Mouse (Mus musculus) megakaryocyte, adult 5-6 weeks (primary cell): Measurements from ENCODE around the gene Prss8. TPM values are rescaled to one million over a fixed set of nuclear protein-coding genes. Genes with fewer than 3 reads are reported as not detected.
"Not testable (repeated sequence)": the region's sequence is repeated elsewhere in the genome, so short reads cannot be mapped to it uniquely, and the experiment has no call there.

ENCODE experiments used
- ATAC-seq: 2 replicates; pipeline ENCODE4 v1.8.0; 2016; ENCODE audit warnings: mild to moderate bottlenecking, inconsistent platforms; ENCODE audit not compliant: poor library complexity, severe bottlenecking
- total RNA-seq, 2 experiments: library from RNA; stranded (forward) in 1 of 2; stranded (reverse) in 1 of 2; fragments of 153-499, 151-499 nt in 1 of 2; fragments of 221-1000, 200-1000 nt in 1 of 2; gene quantifications; 2 replicates each; pipeline versions ENCODE4 v1.2.3 to v1.2.4; 2015 to 2017

Prss8 gene
- not detected in 2 replicates for total RNA-seq (2015)
- total RNA-seq (2017) = not detected in 2 replicates

DNA sequence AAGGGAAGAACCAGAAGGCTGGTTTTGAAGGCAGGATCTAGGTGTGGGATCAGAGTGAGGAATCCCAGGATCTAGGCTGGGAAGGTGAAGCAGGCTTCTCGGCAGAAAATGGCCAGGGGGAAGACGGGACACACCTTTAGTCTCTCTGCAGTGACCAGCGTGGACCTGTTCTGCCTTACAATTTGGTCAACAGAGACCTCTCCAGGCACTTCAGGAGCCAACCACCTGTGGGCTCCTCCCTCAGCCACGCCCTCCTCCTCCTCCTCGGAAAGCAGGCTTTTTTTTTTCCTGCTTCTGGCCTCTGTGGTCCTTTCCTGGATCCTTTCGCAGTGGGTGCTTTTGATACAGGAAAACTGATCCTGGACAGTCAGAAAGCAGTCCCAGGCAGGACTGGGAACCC lies at the start of gene Prss8:
Gene Prss8 (minus strand): TSS at position 182 of the 400 bp plus-strand sequence.
- no peak for ATAC-seq

DNA sequence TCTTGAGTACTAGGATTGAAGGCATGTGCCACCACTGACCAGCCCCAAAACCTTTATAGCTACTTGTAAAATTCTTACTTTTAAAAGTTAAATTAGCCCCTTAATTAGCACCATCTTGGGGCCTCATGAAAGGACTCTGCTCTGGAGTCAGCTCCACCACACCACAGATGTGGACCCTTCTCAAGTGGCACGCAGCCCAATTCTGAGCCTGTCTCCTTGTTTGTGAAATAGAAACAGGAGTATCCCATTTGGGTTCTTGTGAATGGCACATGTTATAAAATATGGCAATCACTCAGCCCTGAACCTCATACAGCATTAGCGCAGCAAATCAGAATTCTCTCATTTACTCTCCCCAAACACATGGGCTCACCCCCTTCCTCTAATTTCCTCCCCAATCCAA lies 49.0 kb upstream of the Prss8 start:
- no peak for ATAC-seq

DNA sequence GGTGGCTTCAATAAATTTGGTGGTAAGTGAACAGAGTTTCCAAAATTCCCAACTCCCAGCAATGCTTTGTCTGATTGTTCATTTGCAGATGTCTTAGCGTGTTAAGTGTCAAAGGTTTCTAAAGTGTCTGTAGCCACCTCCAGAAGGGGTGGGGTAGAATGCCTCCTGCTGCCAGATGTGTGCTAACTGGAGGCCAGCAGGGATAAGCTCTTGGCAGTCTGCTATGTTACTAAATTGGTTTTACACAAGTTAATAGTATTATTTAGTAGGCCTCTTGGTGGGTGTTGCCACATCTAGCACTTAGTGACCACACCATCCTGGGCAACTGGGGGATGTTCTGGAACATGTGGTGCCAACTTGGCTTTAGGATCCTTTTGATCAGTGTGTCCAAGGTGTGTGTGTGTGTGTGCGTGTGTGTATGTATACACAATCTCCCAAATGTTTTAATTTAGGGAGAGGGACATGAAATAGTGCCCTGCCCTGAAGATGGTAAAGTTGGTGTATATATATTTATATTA lies 44.6 kb upstream of the Prss8 start:
- ATAC-seq = no peak

DNA sequence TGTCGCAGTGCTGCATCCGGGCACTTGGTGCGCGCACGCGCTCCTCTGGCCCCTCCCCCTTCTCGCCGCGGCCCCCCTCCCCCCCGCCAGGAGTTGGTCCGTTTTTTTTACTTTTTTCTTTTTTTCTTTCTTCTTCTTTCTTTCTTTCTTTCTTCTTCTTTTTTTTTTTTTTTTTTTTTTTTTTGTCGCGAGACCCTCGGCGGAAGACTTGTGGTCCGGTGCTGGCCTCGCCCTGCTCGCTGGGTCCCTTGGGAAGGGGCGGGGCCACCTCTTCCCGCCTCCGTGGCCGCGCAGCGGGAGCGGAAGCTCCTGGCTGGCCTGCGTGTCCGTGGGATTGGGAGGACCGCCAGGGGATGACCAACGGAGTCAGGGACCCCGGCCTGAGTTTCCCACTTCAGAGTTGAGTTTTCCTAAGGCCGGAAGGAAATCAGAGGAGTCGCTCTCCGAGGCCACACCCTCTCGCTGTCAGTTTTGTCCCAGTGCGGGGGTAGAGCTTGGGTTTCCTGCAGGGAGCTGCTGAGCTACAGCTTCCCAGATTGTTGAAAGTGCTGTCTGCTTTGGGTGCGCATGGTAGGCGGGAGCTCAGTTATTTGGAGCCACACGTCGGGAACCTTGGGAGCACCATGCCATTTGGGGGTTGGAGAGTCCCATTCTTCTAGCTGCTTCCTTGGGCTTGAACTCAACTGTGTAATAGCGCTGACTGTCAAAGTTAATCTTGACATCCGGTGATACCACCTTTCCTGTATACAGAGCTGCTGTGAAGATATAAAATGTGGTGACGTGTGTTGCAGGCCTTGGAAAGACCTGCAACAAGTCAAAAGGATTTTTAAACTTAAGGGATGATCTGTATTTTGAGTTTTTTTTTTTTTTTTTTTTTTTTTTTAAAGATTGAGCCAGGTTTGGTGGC lies 38.3 kb upstream of the Prss8 start:
- peak; percentile 25; the same call in 1 of the 2 replicates for ATAC-seq

DNA sequence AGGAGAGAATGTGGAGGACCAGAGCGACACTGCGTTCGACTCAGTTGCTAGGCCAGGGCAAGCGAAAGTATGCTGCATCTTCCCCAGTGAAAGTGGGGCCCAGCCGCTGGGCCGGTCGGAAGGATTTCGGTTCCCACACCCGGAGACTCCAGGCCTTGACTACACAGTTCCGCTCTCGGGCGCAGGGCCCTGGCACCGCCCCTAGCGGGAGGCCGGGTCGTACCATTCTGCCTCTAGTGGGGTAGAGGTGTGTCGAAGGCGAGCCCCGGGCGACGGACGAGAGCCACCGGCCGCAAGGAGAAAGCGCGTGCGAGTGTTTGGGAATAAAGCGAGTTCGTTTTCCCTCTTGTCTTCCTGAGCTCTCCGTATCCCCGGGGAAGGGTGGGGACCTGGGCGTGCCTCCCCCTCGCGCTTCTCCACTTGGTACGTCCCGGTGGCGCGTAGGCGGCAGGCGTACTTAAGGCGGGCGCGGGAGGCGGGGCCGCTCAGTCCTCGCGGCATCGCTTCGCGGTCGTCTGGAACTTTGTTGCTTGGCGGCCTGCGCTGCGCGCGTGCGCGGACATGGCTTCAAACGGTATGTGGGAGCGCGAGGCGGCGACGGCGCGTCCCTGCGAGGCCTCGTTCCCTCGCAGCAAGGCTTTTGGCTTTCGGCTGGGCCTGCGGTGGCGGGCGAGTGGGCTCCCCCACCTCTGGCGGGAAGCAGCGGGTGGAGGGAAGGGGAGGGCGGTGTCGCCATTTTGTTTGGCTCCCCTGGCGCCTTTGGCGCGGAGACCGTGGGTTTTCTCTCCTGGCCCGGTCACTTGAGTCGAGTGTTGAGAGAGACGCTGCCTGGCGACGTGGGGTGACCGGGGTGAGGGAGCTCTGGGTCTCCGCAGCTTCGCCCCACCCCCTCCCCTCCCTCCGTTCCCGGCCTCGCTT lies 37.4 kb upstream of the Prss8 start, which contains the start of gene Fus:
Gene Fus (plus strand): TSS at position 454 of the 918 bp plus-strand sequence.
- peak; percentile 90 for ATAC-seq

DNA sequence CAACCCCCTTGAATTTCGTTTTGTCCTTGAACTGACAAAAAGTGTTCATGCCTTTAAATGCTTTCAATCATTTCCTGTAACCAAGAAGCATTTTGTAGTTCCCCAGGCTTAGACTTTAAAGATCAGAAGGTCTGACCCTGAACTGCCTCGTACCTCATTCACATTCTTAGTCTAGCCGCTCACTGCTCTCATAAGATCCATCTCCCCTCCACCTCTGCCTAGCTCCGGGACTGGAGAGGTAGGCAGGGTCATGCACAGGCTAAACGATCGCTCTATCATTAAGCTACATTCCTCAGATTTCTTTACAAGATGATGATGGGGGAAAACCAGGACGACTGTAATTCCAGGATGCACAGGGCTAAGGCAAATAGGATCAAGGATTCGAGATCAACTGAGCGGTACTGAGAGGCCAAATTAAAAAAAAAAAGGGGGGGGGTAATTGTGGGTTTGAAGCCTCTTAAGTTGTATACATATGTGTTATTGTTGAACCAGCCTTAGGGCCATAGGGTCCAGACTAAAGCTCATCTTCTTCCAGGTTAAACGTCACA lies 36.5 kb upstream of the Prss8 start:
- ATAC-seq = no peak

DNA sequence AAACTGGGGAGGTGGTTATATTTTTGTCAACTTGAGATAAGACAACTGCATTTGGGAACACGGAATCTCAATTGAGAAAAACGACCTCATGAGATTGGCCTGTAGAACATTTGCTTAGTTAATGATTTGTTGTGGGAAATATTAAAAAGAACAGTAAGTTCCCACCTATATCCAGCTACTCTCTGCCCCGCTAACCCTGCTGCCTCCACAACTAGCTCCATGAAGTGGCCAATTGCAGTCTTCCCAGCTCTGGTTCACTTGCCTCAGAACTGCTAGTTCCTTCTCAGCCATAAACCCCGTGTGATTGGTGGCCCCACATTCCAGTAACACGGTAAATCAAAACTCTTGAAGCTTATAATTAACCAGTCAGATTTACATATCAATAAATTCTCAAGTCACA lies 29.5 kb upstream of the Prss8 start:
- no peak for ATAC-seq

DNA sequence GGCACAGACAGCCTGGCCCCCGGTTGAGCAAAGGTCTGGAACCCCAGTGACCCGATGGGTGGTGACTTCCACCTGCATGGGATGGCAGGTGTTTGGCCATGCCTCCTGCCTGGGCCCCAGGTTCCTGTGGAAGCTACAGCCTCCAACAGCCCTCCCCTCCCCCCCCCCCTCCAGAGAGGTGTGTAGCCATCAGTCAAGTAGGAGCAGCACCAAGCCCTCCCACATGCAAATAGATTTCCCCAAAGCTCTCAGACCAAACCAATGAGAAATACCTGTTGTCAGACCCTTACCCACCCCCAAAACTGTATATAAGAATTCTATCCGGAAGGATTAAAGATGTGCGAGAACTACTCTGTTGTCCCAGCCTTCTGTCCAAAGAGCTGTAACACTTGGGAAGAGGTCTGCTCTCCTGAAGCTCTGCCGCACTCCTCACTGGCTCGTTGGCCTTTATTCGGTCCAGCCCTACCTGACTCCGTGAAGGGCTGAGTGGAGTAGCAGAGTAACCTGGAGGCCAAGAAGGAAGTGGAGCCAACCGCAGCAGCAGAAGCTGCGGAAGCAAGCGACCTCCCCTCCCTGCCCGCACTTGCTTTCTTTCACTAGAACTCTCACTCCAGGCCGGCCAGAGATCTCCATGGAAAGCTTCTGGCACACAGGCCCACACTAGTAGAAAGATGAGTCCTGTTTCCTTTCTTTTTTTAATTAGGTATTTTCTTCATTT lies 23.1 kb upstream of the Prss8 start:
- ATAC-seq = peak; percentile 86

DNA sequence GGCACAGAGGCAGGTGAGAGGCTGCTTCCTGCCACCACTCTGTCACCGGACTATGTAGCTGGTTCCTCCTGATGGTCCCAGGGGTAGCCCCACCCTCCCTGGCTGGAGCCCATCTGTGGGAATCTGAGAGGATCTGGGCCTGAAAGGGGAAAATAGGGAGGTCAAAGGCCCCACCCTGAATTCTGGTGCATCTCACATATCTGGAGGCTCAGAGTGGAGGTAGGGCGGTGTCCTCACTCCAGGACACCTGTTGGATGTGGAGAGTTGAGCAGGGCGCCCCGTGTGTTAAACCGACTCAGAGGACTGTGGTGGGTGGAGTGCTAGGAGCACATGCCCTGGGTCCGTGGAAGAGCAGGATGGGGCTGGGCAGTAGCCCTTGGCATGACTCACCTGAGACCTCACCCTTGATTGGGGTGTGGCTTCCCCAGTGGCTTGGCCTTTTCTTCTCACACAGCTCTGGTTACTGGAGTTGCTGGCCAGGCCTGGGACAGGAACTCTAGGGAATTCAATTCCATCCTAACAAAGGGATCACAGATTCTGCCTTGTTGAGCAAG lies 16.6 kb upstream of the Prss8 start, which contains the start of gene Prss36:
Gene Prss36 (minus strand): TSS at position 256 of the 554 bp plus-strand sequence.
- ATAC-seq = no peak

DNA sequence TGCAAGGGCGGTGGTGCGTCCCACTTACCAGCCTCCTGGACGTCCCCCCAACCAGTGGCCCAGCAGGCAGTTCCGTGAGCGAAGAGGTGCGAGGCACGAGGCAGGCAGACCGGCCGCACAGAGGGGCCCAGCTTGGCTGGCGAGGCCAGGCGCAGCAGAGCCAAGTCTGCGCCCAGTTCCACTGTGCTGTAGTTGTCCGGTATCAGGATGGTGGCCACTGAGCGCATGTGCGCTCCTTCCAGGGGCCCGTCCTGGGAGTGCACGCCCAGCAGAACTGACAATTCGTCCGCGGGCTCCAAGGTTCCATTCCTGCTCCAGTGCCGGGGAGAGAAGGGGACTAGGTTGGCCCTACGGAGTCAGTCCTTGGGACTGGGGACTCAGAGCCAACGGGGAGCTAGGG lies 14.7 kb upstream of the Prss8 start:
- no peak for ATAC-seq

DNA sequence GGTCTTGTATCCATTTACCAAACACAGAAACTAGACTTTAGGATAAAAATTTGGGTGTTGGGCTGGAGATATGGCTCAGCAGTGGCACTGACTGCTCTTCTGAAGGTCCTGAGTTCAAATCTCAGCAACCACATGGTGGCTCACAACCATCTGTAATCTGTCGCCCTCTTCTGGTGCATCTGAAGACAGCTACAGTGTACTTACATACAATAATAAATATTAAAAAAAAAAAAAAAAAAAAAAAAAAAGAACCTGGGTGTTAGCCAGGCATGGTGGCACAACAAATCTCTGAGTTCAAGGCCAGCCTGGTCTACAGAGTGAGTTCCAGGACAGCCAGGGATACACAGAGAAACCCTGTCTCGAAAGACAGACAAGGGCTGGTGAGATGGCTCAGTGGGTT lies 12.2 kb upstream of the Prss8 start:
- not testable (repeated sequence) for ATAC-seq

DNA sequence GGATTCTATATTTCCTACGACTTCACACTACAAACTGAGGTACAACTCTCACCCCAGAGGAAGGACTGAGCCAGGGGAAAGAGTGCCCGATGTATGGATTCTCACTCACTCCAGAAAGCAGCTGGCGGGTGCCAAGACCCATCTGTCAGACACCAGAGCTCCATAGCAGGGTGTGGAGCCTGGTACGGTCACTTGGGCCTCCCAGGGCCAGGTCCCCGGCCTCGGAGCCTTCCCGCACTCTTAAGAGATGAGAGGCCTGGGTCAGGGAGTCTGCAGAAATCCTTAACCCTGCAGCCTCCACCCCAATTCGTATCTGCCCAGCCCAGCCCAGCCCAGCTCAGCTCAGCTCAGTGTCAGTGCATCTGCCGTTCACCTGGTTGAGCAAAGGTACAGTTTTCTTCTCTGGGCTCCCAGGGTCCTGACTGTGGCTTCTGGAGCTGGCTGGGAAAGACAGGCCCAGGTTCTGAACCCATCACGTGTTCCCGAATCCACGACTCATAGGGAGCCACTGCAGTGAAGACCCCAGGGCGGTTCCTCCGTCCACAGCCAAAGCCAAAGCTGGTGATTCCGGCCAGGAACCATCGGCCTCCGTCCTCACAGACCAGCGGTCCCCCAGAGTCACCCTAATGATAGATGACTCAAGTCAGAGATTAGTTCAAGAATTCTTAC lies 6.4 kb upstream of the Prss8 start:
- no peak for ATAC-seq

DNA sequence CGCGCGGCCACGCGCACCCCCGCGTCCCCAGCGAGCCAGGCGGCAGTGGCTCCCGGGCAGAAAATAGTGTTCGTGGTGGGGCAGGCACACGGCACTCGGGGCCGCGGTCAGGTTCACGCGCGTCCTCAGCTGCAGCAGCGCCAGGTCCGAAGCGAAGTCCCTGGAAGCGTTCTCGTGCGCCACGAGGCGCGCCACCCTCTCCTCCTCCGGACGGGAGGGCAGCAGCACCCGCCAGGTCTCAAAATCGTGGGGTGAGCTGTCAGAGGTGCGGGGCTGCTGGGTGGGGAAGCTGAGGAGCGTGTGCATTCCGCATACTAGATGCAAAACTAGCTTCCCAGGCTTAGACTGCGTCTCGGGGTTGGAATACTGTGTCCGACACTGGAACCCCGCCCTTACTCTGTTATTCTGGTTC lies 5.8 kb upstream of the Prss8 start:
- ATAC-seq = peak; percentile 8; the same call in 1 of the 2 replicates

DNA sequence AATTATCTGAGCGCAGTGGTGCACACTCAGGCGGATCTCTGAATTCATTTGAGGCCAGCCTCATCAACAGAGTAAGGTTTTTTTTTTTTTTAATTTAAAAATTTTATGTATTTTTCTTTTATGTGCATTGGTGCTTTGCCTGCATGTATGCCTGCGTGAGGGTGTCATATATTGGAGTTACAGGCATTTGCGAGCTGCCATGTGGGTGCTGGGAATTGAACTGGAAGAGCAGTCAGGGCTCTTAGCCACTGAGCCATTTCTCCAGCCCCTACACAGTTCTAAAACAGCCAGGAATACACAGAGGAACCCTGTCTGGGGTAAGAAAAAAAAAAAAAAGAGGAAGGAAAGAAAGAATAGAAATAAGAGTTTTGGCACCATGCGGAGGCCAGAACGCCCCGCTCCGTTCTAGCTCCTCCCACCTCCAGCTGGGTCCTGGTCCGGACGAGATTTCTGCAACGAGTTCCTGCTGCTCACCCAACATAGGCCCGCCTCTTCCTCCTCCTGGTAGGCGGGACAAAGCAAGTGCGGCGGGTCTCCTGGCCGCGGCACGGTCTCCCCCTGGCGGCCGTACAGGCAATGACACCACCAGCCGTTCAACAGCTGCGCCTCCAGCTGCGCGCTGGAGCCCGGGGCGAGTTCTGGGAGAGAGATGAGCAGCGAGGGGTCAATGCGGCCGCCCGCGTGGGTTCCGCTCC lies 5.3 kb upstream of the Prss8 start:
- peak; percentile 100 for ATAC-seq

DNA sequence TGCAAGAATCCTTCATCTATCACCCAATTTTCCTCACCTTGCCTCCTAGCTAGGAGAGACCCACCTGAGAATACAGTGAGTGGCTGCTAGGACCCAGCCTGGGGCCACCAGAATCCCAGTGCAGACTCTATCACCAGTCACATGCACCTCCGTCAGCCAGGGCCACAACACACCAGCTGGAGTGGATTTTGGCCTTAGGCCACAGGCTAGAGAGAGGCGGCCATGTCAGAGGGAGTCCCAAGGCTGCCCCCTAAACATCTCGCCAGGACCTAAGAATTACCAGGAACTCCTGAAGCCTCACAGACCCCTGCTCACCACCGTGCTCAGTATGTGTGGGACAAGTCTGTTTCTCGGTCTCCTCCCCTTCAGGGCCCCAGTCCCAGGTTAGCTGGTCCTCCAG lies 4.2 kb upstream of the Prss8 start:
- ATAC-seq = no peak

DNA sequence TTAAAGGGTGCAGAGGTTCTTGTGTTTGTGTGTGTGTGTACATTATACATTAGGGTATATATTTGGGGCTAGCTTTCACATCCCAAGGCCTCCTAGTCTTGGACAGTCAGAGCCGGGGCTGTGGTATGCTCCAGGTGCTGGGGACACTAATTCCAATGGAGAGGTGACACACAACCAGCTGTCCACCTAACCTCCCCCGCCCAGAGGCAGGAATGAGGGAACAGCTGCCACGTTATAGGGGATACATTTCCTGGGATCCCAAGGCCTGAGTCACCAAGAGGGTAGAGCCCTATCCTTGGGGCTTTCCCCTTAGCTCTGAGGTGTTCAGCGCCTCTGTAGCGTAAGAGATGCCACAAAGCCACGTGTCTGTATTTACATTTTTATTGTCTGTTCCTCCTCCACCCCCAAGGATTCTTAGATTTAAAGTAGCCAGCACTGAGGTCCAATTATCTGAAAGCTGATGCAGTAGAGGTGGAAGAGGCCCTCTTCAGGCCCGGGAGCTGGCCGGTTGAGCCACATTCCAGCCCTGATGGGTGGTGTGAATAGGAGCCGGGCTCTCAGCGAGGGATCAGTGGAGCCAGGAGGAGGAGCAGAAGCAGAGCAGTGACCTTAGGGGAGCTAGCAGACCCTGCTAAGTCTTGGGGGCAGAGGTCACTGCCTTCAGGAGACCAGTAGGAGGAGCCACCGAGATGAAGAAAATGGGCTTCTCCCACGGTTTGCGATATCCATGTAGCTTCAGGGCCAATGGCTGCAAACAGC lies 2.5 kb upstream of the Prss8 start:
- ATAC-seq = no peak

DNA sequence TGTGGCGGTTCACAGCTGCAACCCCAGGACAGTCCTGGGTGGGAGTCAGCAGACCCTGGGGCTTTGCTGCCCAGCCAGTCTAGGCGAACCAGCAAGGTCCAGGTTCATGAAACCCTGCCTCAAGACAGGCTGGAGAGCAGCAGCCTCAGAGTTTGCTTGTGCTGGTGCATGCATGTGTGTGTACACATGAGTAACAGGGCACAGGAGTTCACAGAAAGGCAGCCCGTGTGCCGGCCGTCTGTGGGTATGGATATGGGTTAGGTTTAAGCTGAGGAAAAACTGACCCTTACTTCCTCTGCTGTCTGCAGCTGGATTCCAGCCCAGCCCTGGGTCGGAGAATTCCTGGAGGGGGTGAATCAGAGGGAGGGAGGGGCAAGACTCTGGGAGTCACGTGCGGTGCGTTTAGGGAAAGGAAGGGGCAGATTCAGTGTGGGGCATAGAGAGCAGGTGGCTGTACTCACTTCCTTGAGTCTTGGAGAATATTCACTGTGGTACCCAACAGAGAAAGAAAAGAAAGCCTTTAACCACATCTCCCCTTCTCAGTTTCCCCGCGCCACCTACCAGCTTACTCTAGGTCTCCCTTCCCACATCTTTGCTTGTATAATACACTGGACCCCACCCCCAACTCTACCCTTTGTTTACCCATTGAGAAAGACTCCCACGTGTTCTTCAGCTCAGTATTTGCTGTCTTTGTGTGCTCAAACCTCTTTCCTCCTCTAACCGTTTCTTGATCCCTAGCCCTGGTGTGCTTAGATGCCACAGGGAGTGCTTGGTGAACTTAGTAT lies 1.6 kb upstream of the Prss8 start:
- ATAC-seq = no peak
